Mouse (Mus musculus): ENCODE results near the gene Hirip3.

DNA sequence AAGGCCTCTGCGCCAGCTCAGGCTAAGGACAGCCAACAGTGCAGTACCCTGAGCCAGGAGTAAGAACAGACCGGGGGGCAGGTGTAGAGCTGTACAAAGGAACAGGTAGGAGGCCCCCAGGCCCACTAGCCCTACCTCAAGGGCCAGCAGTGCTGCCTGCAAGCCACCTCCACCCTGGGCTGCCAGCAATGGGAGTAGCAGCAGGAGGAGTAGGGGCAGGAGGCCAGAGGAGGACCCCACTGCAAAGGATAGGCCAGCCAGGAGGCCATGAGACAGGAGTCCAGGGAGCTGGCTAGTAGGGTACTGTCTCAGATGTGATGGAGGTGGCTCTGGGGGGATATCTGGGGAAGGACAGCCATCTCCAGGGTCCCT, 8.7 kb downstream of the Hirip3 start:
- TF ChIP-seq POLR2A (IDR thresholded peaks at IDR 0.05; ENCODE audit: borderline replicate concordance, extremely low read depth, insufficient read depth, insufficient read length, poor library complexity, severe bottlenecking) (no peak), CTCF (IDR thresholded peaks at IDR 0.05; ENCODE audit: borderline replicate concordance, extremely low read depth, insufficient read depth, insufficient read length) (no peak)

Data from brain, embryonic 14.5 days (tissue).